Mouse (Mus musculus): Measurements from ENCODE around the gene Vmn2r32. TPM values are rescaled to one million over a fixed set of nuclear protein-coding genes. Genes with fewer than 3 reads are reported as not detected.
"Not testable (repeated sequence)": the region's sequence is repeated elsewhere in the genome, so short reads cannot be mapped to it uniquely, and the experiment has no call there.

Vmn2r32 gene
- total RNA-seq (2021) (not detected), polyA plus RNA-seq (2012; rRNA removed) (not detected in 2 replicates)
- long read RNA-seq, result 0 reads

DNA sequence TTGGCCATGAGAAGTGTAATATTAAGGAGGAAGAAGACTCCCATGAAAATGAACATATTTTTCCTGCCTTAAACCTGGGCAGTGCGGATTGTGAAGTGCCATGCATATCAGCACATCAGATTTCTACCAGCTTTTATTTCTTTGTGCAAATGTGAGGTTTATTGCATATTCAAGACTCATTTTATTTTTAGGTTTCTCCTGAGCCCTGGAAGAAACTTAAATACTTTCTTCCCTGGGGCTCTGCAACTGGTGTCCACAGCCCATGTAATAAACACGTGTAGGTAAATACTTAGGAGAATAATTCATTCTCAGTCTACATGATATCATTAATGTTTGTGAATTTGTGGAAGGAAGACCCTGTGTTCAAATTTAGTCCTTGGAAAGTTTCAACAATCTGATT, at the start of gene Vmn2r32:
Gene Vmn2r32, minus strand, starts transcription at position 101 of the 400 bp plus-strand sequence.
- H3K4me1 ChIP-seq (ENCODE audit: control insufficient read depth, insufficient read depth, low read length); H3K27ac ChIP-seq; intact Hi-C loops (cut with DNase I); H3K27me3 ChIP-seq (ENCODE audit: control insufficient read depth, insufficient read depth, low read length); H3K36me3 ChIP-seq (ENCODE audit: control insufficient read depth, insufficient read depth, low read length); DNase-seq; H3K79me2 ChIP-seq (replicated peaks; ENCODE audit: control insufficient read depth, insufficient read depth, low read length); H3K4me3 ChIP-seq; H3K9ac ChIP-seq (ENCODE audit: low read depth, low read length): not testable (repeated sequence)
- 53% methylated on average over 2 of the region's 2 CpGs for WGBS

Other genes with a start within 250 kb of the Vmn2r32 start
- under 1 TPM in 1 of 2 experiments, not detected in 1; 0.09 TPM for gene Vmn2r29, start 232.7 kb downstream of the Vmn2r32 start, total RNA-seq (2021)
- gene Vmn2r29, start 232.7 kb downstream of the Vmn2r32 start, polyA plus RNA-seq (2012; rRNA removed), result 0.06 TPM in 1 of 2 replicates, not detected in the other
- 1 to 10 TPM in 1 of 2 experiments, under 1 TPM in 1; 0.34 to 2.2 TPM for gene Gm45844, start 201.7 kb downstream of the Vmn2r32 start, total RNA-seq (2021)
- 0.20 and 0.98 TPM in 2 replicates for gene Gm45844, start 201.7 kb downstream of the Vmn2r32 start, polyA plus RNA-seq (2012; rRNA removed)
- 10 to 100 TPM; 50.1 to 55.4 TPM for gene Clcn4, start 179.2 kb downstream of the Vmn2r32 start, total RNA-seq (2021)
- gene Clcn4, start 179.2 kb downstream of the Vmn2r32 start, polyA plus RNA-seq (2012; rRNA removed), result 27.2 and 48.8 TPM in 2 replicates
- gene Vmn2r30, start 142.4 kb downstream of the Vmn2r32 start, total RNA-seq (2021), result not detected
- gene Vmn2r30, start 142.4 kb downstream of the Vmn2r32 start, polyA plus RNA-seq (2012; rRNA removed), result not detected in 2 replicates
- gene Gm45783, start 105.4 kb downstream of the Vmn2r32 start, total RNA-seq (2021), result not detected
- not detected in 2 replicates for gene Gm45783, start 105.4 kb downstream of the Vmn2r32 start, polyA plus RNA-seq (2012; rRNA removed)
- gene Vmn2r31, start 80.3 kb downstream of the Vmn2r32 start, total RNA-seq (2021), result not detected
- not detected in 2 replicates for gene Vmn2r31, start 80.3 kb downstream of the Vmn2r32 start, polyA plus RNA-seq (2012; rRNA removed)
- not detected for gene Vmn2r33, start 86.8 kb upstream of the Vmn2r32 start, total RNA-seq (2021)
- not detected in 2 replicates for gene Vmn2r33, start 86.8 kb upstream of the Vmn2r32 start, polyA plus RNA-seq (2012; rRNA removed)
- gene Vmn2r34, start 209.5 kb upstream of the Vmn2r32 start, total RNA-seq (2021), result not detected
- not detected in 2 replicates for gene Vmn2r34, start 209.5 kb upstream of the Vmn2r32 start, polyA plus RNA-seq (2012; rRNA removed)